32 mouse cellular contexts compared by ENCODE assay signal in genomic region chr15:4064694-4065093, GRCm38 (mm10).
"Had no signal": no experiment of that assay in that cellular context is flagged by ENCODE, and none has a peak within 500 bp of the region (broad histone marks: within the 10 kb centered on the region; RNA-seq: fewer than 3 reads in every experiment).

No protein-coding gene starts in this region.

- H3K4me3 ChIP-seq: heart, embryonic 12.5 days; heart, embryonic 13.5 days; heart, embryonic 15.5 days; hindbrain, embryonic 10.5 days; hindbrain, embryonic 12.5 days; hindbrain, embryonic 13.5 days; hindbrain, embryonic 15.5 days; kidney, embryonic 15.5 days; layer of hippocampus, adult 2 months; left cerebral cortex, adult 2 months had no signal

- H3K4me2 ChIP-seq: heart, embryonic 12.5 days; heart, embryonic 13.5 days; heart, embryonic 15.5 days; hindbrain, embryonic 12.5 days; hindbrain, embryonic 13.5 days; hindbrain, embryonic 14.5 days; hindbrain, embryonic 15.5 days; kidney, embryonic 15.5 days had no signal

- ATAC-seq: hindbrain, embryonic 16.5 days; hindbrain, postnatal 0 days; inflammation-experienced regulatory T-cells, adult 6 months; intestine, embryonic 16.5 days; intestine, postnatal 0 days had no signal

- H3K4me1 ChIP-seq: hindbrain, embryonic 10.5 days; hindbrain, embryonic 12.5 days; hindbrain, embryonic 13.5 days; hindbrain, embryonic 15.5 days; kidney, embryonic 15.5 days had no signal

- DNase-seq: heart, postnatal 10 days; heart, postnatal 36 days; heart, postnatal 4 days; kidney, adult 11 months; kidney, adult 18-20 months; kidney, adult 2 months; kidney, adult 8-10 months; kidney, adult 9 months; kidney, postnatal 10 days; kidney, postnatal 14 days; kidney, postnatal 25 days; kidney, postnatal 36 days; kidney, postnatal 4 days; layer of hippocampus, adult 9-11 months; layer of hippocampus, postnatal 36 days had no signal

- H3K9ac ChIP-seq: heart, embryonic 12.5 days; heart, embryonic 13.5 days; heart, embryonic 15.5 days; hindbrain, embryonic 12.5 days; hindbrain, embryonic 13.5 days; hindbrain, embryonic 14.5 days; hindbrain, embryonic 15.5 days; kidney, embryonic 15.5 days had no signal

- H3K9me3 ChIP-seq: heart, embryonic 12.5 days; heart, embryonic 13.5 days; heart, embryonic 15.5 days; hindbrain, embryonic 10.5 days; hindbrain, embryonic 12.5 days; hindbrain, embryonic 13.5 days; hindbrain, embryonic 15.5 days; kidney, embryonic 15.5 days had no signal

- H3K27me3 ChIP-seq: heart, embryonic 12.5 days; heart, embryonic 13.5 days; heart, embryonic 15.5 days; hindbrain, embryonic 12.5 days; hindbrain, embryonic 13.5 days; hindbrain, embryonic 15.5 days; kidney, embryonic 15.5 days had no signal

- H3K27ac ChIP-seq: heart, embryonic 15.5 days; hindbrain, embryonic 10.5 days; hindbrain, embryonic 12.5 days; hindbrain, embryonic 13.5 days; hindbrain, embryonic 14.5 days; hindbrain, embryonic 15.5 days; hindbrain, postnatal 0 days; kidney, embryonic 15.5 days; kidney, postnatal 0 days; layer of hippocampus, adult 2 months had no signal
